Mouse (Mus musculus): ENCODE measurements around the gene Grb7. TPM values are rescaled to one million over a fixed set of nuclear protein-coding genes. Genes with fewer than 3 reads are reported as not detected.

The Grb7 gene
- total RNA-seq, 2 experiments from 2014 or later: 2.0 to 2.5 TPM

GRCm38 (mm10) chr11:98418273-98418672, 27.9 kb upstream of the Grb7 start:
- no peak for DNase-seq (ENCODE audit: extremely low spot score in 1 of 2, low spot score in 2 of 2)
- no peak overlapping the region for H3K4me3 ChIP-seq
- no peak overlapping the region for H3K27ac ChIP-seq
- intact Hi-C loops (cut with DNase I): no loop called here
- no peak for TF ChIP-seq CTCF (IDR thresholded peaks at IDR 0.05)

GRCm38 (mm10) chr11:98418939-98419547, 27.2 kb upstream of the Grb7 start:
- DNase-seq (ENCODE audit: extremely low spot score in 1 of 2, low spot score in 2 of 2): no peak
- Histone ChIP-seq H3K27ac (no peak overlapping the region), H3K4me3 (no peak overlapping the region)
- intact Hi-C loops (cut with DNase I): no loop called here
- no peak for TF ChIP-seq CTCF (IDR thresholded peaks at IDR 0.05)

GRCm38 (mm10) chr11:98426592-98426991, 19.6 kb upstream of the Grb7 start:
- intact Hi-C loops (cut with DNase I): no loop called here
- no peak for TF ChIP-seq CTCF (IDR thresholded peaks at IDR 0.05)
- Histone ChIP-seq H3K27ac (no peak overlapping the region), H3K4me3 (no peak overlapping the region)
- no peak for DNase-seq (ENCODE audit: extremely low spot score in 1 of 2, low spot score in 2 of 2)

- no peak overlapping the region for H3K4me3 ChIP-seq
- intact Hi-C loops (cut with DNase I): no loop called here
- no peak overlapping the region for H3K27ac ChIP-seq
- no peak for TF ChIP-seq CTCF (IDR thresholded peaks at IDR 0.05)
- DNase-seq (ENCODE audit: extremely low spot score in 1 of 2, low spot score in 2 of 2): no peak
These were observed 17.8 kb upstream of the Grb7 start for GRCm38 (mm10) chr11:98428436-98428835.

- intact Hi-C loops (cut with DNase I): no loop called here
- no peak overlapping the region for H3K4me3 ChIP-seq
- no peak for TF ChIP-seq CTCF (IDR thresholded peaks at IDR 0.05)
- no peak for DNase-seq (ENCODE audit: extremely low spot score in 1 of 2, low spot score in 2 of 2)
- no peak overlapping the region for H3K27ac ChIP-seq
These were observed 14.3 kb upstream of the Grb7 start for GRCm38 (mm10) chr11:98431743-98432502.

GRCm38 (mm10) chr11:98435723-98436122, 10.5 kb upstream of the Grb7 start:
- intact Hi-C loops (cut with DNase I): loop anchor here (5.0 kb wide), 1 partner anchor 78 kb away; the partner anchor contains the start of gene Stard3
- Histone ChIP-seq H3K27ac (no peak overlapping the region), H3K4me3 (no peak overlapping the region)
- no peak for TF ChIP-seq CTCF (IDR thresholded peaks at IDR 0.05)
- DNase-seq (ENCODE audit: extremely low spot score in 1 of 2, low spot score in 2 of 2): no peak

- no peak for TF ChIP-seq CTCF (IDR thresholded peaks at IDR 0.05)
- Histone ChIP-seq H3K27ac (no peak overlapping the region), H3K4me3 (no peak overlapping the region)
- intact Hi-C loops (cut with DNase I): loop anchor here (5.0 kb wide), 1 partner anchor 80 kb away; the partner anchor contains the start of gene Stard3
- no peak for DNase-seq (ENCODE audit: extremely low spot score in 1 of 2, low spot score in 2 of 2)
These were observed 8.8 kb upstream of the Grb7 start for GRCm38 (mm10) chr11:98437441-98437840.

GRCm38 (mm10) chr11:98438331-98439158, 7.6 kb upstream of the Grb7 start, which contains the start of gene Mien1:
Gene Mien1 (minus strand): TSS chr11:98438991.
- peak; percentile 97 to 98 for DNase-seq (ENCODE audit: extremely low spot score in 1 of 2, low spot score in 2 of 2)
- intact Hi-C loops (cut with DNase I): loop anchor here (5.0 kb wide), 1 partner anchor 81 kb away; the partner anchor contains the start of gene Stard3
- Histone ChIP-seq H3K4me3 (peak within 1 kb of the TSS; percentile 61), H3K27ac (peak within 1 kb of the TSS; percentile 73)
- TF ChIP-seq CTCF (IDR thresholded peaks at IDR 0.05): peak; percentile 96

GRCm38 (mm10) chr11:98443688-98444087, 2.5 kb upstream of the Grb7 start:
- no peak; the same call in 1 of the 2 replicates for TF ChIP-seq CTCF (IDR thresholded peaks at IDR 0.05)
- Histone ChIP-seq H3K27ac (no peak overlapping the region), H3K4me3 (no peak overlapping the region)
- intact Hi-C loops (cut with DNase I): no loop called here
- DNase-seq (ENCODE audit: extremely low spot score in 1 of 2, low spot score in 2 of 2): no peak

- intact Hi-C loops (cut with DNase I): no loop called here
- Histone ChIP-seq H3K4me3 (no peak overlapping the region), H3K27ac (no peak overlapping the region)
- DNase-seq (ENCODE audit: extremely low spot score in 1 of 2, low spot score in 2 of 2): no peak
- no peak for TF ChIP-seq CTCF (IDR thresholded peaks at IDR 0.05)
These were observed 956 bp upstream of the Grb7 start for GRCm38 (mm10) chr11:98445238-98445637.

GRCm38 (mm10) chr11:98445679-98446078, 515 bp upstream of the Grb7 start:
- DNase-seq (ENCODE audit: extremely low spot score in 1 of 2, low spot score in 2 of 2): no peak
- no peak overlapping the region for H3K27ac ChIP-seq
- no peak for TF ChIP-seq CTCF (IDR thresholded peaks at IDR 0.05)
- no peak overlapping the region for H3K4me3 ChIP-seq
- intact Hi-C loops (cut with DNase I): no loop called here
